Mouse (Mus musculus): ENCODE results near the gene Fxr1.

DNA sequence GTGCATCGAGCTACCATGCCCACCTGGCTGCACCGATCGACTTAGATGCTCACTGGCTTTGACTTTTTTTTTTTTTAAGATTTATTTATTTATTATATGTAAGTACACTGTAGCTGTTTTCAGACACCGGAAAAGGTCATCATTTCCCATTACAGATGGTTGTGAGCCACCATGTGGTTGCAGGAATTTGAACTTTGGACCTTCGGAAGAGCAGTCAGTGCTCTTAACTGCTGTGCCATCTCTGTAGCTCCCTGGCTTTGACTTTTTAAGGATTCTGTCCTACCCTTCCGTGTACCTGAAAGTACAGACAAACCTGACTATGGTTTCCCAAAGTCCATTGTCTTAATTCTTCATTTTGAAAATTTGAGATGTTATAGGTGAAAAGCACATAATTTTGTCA is 53.0 kb downstream of the Fxr1 start:
- no peak for TF ChIP-seq CTCF (IDR thresholded peaks at IDR 0.05; ENCODE audit: low read depth)
- TF ChIP-seq EP300 (optimal IDR thresholded peaks at IDR 0.05), result no peak
